Mouse (Mus musculus): Measurements from ENCODE around the gene Olfr1348. TPM values are rescaled to one million over a fixed set of nuclear protein-coding genes. Genes with fewer than 3 reads are reported as not detected.
"Not testable (repeated sequence)": the region's sequence is repeated elsewhere in the genome, so short reads cannot be mapped to it uniquely, and the experiment has no call there.

Olfr1348 gene
- polyA plus RNA-seq (2015; fragmentation: Nextera tagmentation; extraction: Ambion mirVana): not detected in 2 replicates

DNA sequence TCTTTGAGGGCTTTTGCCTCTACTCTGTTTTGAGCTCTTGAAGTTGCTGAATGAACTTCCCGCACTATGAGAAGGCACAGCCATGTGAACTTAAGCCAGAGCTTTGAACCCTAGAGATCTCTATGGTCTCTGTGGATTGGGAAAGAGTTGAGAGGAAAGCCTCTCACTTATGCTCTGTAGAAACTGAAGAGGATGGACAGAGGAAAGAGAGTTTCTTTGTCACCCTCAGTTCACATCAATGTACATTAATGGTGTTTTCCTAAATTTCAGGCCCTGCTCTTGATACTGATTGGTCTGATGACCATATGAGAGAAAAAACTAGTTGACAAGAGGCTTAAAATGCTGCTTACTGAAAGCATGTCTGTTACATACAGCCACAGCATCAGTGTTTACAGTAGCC, at the start of gene Olfr1348:
Olfr1348 (minus strand) TSS at position 101 of the 400 bp plus-strand sequence.
- Histone ChIP-seq H3K9me3 (replicated peaks; ENCODE audit: control insufficient read depth, low read length, poor library complexity, severe bottlenecking) (no peaks in the 10 kb centered on the region), H3K4me1 (ENCODE audit: control insufficient read depth, insufficient read depth, low read length) (no peaks in the 10 kb centered on the region), H3K4me2 (ENCODE audit: low read length) (no peak within 1 kb of the TSS), H3K36me3 (ENCODE audit: control insufficient read depth, insufficient read depth, low read length) (no peaks in the 10 kb centered on the region), H3K9ac (ENCODE audit: low read depth, low read length) (no peak within 1 kb of the TSS), H3K27ac (ENCODE audit: low read length) (no peak within 1 kb of the TSS), H3K27me3 (ENCODE audit: control insufficient read depth, insufficient read depth, low read depth, low read length) (no peaks in the 10 kb centered on the region), H3K4me3 (ENCODE audit: low read depth, low read length) (no peak within 1 kb of the TSS)
- ATAC-seq: no peak
- 93% methylated on average over 1 of the region's 1 CpGs for WGBS

DNA sequence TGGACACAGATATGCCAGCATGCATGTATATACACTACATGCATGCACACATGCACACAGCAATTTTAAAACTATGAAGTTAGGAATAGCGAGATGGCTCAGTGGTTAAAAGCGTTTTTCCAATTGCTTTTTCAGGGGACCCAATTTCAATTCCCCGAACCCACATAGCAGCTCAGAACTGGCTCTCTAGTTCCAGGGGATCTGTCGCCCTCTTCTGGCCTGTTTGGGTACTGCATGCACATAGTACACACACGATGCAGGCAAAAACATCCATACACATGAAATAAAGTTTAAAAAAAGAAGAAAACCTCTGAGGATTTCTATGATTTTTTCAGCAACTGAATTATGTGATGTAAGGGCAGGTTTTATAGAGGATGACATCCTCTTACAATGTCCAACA, 17.6 kb upstream of the Olfr1348 start:
- no peaks in the 10 kb centered on the region for H3K27me3 ChIP-seq (ENCODE audit: control insufficient read depth, insufficient read depth, low read depth, low read length)
- ATAC-seq: no peak
- WGBS: 60% methylated on average over 5 of the region's 5 CpGs
- no peaks in the 10 kb centered on the region for H3K36me3 ChIP-seq (ENCODE audit: control insufficient read depth, insufficient read depth, low read length)
- no peaks in the 10 kb centered on the region for H3K4me1 ChIP-seq (ENCODE audit: control insufficient read depth, insufficient read depth, low read length)
- H3K4me3 ChIP-seq (ENCODE audit: low read depth, low read length): no peak overlapping the region
- H3K27ac ChIP-seq (ENCODE audit: low read length): no peak overlapping the region
- 0 out of 2 replicates have a peak, but pooled peaks cover under 1% of the 10 kb centered on the region for H3K9me3 ChIP-seq (replicated peaks; ENCODE audit: control insufficient read depth, low read length, poor library complexity, severe bottlenecking)
- no peak overlapping the region for H3K4me2 ChIP-seq (ENCODE audit: low read length)
- no peak overlapping the region for H3K9ac ChIP-seq (ENCODE audit: low read depth, low read length)

DNA sequence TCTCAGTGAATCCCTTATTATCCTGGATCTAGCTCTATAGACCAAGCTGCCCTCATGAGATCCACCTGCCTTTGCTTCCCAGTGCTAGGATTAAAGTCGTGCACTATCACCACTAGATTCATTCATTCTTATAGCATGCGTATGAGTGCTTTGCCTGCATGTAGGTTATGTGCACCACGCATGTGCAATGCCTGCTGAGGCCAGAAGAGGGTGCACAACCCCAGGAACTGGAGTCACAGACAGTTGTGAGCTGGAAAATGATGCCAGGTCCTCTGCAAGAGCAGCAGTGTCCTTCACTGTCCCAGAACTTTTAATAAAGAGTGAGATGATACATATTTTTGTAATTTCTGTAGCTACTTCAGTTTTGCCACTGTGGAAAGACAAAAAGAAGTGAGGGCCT, 16.5 kb upstream of the Olfr1348 start:
- Histone ChIP-seq H3K27me3 (ENCODE audit: control insufficient read depth, insufficient read depth, low read depth, low read length) (no peaks in the 10 kb centered on the region), H3K27ac (ENCODE audit: low read length) (no peak overlapping the region), H3K4me1 (ENCODE audit: control insufficient read depth, insufficient read depth, low read length) (no peaks in the 10 kb centered on the region), H3K4me3 (ENCODE audit: low read depth, low read length) (no peak overlapping the region), H3K9ac (ENCODE audit: low read depth, low read length) (no peak overlapping the region), H3K4me2 (ENCODE audit: low read length) (no peak overlapping the region), H3K9me3 (replicated peaks; ENCODE audit: control insufficient read depth, low read length, poor library complexity, severe bottlenecking) (0 out of 2 replicates have a peak, but pooled peaks cover 2% of the 10 kb centered on the region), H3K36me3 (ENCODE audit: control insufficient read depth, insufficient read depth, low read length) (no peaks in the 10 kb centered on the region)
- no peak for ATAC-seq
- 53% methylated on average over 3 of the region's 3 CpGs for WGBS

DNA sequence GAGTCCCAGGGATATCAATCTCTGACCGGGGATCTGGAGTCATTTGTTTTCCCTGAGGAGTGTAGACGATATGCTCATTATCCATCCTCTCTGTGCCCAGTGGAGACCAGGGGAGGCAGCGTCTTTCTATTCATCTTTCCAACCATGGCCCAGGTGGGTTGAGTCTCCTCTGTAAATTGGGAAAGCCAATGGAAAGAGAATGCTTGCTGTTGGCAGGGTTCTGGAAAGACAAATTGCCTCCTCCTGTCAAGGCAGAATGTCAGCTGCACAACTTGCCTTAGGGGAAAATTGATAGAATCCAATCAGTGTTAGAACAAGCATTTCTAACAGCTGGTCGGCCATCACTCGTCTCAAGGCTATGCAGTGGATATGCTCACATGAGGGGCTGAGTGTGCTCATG, 14.3 kb upstream of the Olfr1348 start, which contains the start of gene Olfr1349:
Olfr1349 (minus strand) TSS at position 101 of the 400 bp plus-strand sequence.
- 83% methylated on average over 5 of the region's 5 CpGs for WGBS
- ATAC-seq: no peak
- no peaks in the 10 kb centered on the region for H3K36me3 ChIP-seq (ENCODE audit: control insufficient read depth, insufficient read depth, low read length)
- H3K4me3 ChIP-seq (ENCODE audit: low read depth, low read length): no peak within 1 kb of the TSS
- no peak within 1 kb of the TSS for H3K9ac ChIP-seq (ENCODE audit: low read depth, low read length)
- H3K4me2 ChIP-seq (ENCODE audit: low read length): no peak within 1 kb of the TSS
- no peaks in the 10 kb centered on the region for H3K4me1 ChIP-seq (ENCODE audit: control insufficient read depth, insufficient read depth, low read length)
- H3K27ac ChIP-seq (ENCODE audit: low read length): no peak within 1 kb of the TSS
- 0 out of 2 replicates have a peak, but pooled peaks cover 2% of the 10 kb centered on the region for H3K9me3 ChIP-seq (replicated peaks; ENCODE audit: control insufficient read depth, low read length, poor library complexity, severe bottlenecking)
- no peaks in the 10 kb centered on the region for H3K27me3 ChIP-seq (ENCODE audit: control insufficient read depth, insufficient read depth, low read depth, low read length)

DNA sequence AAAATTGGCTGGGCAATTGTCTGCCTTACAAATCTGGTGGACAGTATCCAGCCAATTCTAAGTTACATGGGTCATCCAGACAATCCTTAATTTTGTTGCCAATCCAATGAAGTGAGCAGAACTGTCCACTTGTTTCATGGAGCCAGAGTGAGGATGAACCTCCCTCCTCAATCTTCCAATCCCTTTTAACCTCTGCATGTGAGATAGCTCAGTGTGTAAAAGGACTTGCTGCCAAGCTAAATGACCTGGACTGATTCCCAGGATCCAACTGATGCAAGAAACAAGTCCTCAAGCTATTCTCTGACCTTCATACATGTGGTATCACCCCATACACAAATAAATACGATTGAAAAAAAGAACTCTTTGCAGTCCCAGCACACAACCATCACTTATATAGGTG, 13.1 kb upstream of the Olfr1348 start:
- WGBS: 19% methylated on average over 1 of the region's 1 CpGs
- H3K27me3 ChIP-seq (ENCODE audit: control insufficient read depth, insufficient read depth, low read depth, low read length): no peaks in the 10 kb centered on the region
- no peak overlapping the region for H3K4me3 ChIP-seq (ENCODE audit: low read depth, low read length)
- no peak overlapping the region for H3K9ac ChIP-seq (ENCODE audit: low read depth, low read length)
- H3K27ac ChIP-seq (ENCODE audit: low read length): no peak overlapping the region
- no peaks in the 10 kb centered on the region for H3K4me1 ChIP-seq (ENCODE audit: control insufficient read depth, insufficient read depth, low read length)
- H3K36me3 ChIP-seq (ENCODE audit: control insufficient read depth, insufficient read depth, low read length): no peaks in the 10 kb centered on the region
- H3K9me3 ChIP-seq (replicated peaks; ENCODE audit: control insufficient read depth, low read length, poor library complexity, severe bottlenecking): peaks cover 6% of the 10 kb centered on the region
- no peak for ATAC-seq
- H3K4me2 ChIP-seq (ENCODE audit: low read length): no peak overlapping the region

DNA sequence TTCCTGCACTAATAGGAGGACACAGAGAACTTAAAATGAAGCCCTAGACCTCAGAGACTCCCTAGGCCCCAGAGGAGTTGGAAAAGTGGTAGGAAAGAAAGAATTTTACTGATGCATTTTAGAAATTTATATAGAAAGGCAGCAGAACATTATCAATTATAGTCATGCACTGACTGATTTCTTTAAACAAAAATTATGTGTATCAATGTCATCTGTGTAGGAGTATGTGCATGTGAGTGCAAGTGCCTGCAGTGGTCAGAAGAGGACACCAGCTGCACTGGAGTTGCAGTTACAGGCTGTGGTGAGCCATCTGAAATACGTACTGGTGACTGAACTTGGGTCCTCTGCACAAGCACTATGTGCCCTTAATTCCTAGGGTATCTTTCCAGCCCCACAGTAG, 8.9 kb downstream of the Olfr1348 start, which contains the start of gene Olfr1347:
Olfr1347 (minus strand) TSS at position 101 of the 400 bp plus-strand sequence.
- H3K4me3 ChIP-seq (ENCODE audit: low read depth, low read length): no peak within 1 kb of the TSS
- ATAC-seq: no peak
- no peaks in the 10 kb centered on the region for H3K27me3 ChIP-seq (ENCODE audit: control insufficient read depth, insufficient read depth, low read depth, low read length)
- H3K9ac ChIP-seq (ENCODE audit: low read depth, low read length): no peak within 1 kb of the TSS
- no peaks in the 10 kb centered on the region for H3K4me1 ChIP-seq (ENCODE audit: control insufficient read depth, insufficient read depth, low read length)
- 48% methylated on average over 1 of the region's 1 CpGs for WGBS
- H3K4me2 ChIP-seq (ENCODE audit: low read length): no peak within 1 kb of the TSS
- peaks cover 2% of the 10 kb centered on the region; the same call in 1 of the 2 replicates for H3K9me3 ChIP-seq (replicated peaks; ENCODE audit: control insufficient read depth, low read length, poor library complexity, severe bottlenecking)
- H3K36me3 ChIP-seq (ENCODE audit: control insufficient read depth, insufficient read depth, low read length): no peaks in the 10 kb centered on the region
- no peak within 1 kb of the TSS for H3K27ac ChIP-seq (ENCODE audit: low read length)

DNA sequence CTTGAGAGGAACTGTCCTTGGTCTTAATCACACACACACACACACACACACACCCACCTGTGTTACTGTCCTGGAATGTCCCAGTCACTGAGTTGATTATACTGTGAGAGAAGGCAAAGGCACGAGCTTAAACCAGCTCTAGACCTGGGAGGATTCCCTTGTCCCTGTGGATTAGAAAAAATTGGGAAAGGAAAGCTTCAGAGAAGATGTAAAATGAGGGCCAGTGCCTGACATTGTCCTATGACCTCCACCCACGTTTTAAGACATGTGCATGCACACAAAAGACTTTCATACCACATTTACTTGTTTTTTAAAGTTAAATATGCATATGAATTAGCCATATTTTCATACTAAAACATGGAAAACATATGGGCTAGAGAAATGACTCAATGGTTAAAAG, 21.7 kb downstream of the Olfr1348 start, which contains the start of gene Olfr5:
Olfr5 (minus strand) TSS at position 101 of the 400 bp plus-strand sequence.
- ATAC-seq: no peak
- Histone ChIP-seq H3K36me3 (ENCODE audit: control insufficient read depth, insufficient read depth, low read length) (no peaks in the 10 kb centered on the region), H3K9ac (ENCODE audit: low read depth, low read length) (no peak within 1 kb of the TSS), H3K4me2 (ENCODE audit: low read length) (no peak within 1 kb of the TSS), H3K4me3 (ENCODE audit: low read depth, low read length) (no peak within 1 kb of the TSS), H3K9me3 (replicated peaks; ENCODE audit: control insufficient read depth, low read length, poor library complexity, severe bottlenecking) (no peaks in the 10 kb centered on the region), H3K27ac (ENCODE audit: low read length) (no peak within 1 kb of the TSS), H3K4me1 (ENCODE audit: control insufficient read depth, insufficient read depth, low read length) (no peaks in the 10 kb centered on the region), H3K27me3 (ENCODE audit: control insufficient read depth, insufficient read depth, low read depth, low read length) (no peaks in the 10 kb centered on the region)
- 32% methylated on average over 2 of the region's 2 CpGs for WGBS

DNA sequence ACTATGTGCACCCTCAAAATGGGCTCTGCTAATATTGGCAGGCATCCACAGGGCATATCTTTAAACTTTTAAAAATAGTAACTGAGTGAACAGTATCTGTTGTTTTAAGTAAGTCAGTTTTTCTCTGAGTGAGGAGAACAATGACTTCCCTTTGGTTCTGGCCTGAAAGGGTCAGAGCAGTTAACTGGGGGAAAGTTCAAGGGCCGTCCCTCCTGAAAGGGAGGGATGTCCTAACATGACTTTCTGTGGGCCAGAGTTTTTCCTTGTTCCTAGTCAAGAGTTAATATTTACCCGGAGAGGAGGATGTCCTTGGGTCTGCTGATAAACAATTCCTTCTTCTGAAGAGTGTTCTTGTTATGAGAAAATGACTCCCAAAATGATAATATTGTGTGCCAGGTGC, 30.9 kb downstream of the Olfr1348 start:
- whole genome bisulfite sequencing: 83% methylated on average over 2 of the region's 2 CpGs
- not testable (repeated sequence) for H3K36me3 ChIP-seq (ENCODE audit: control insufficient read depth, insufficient read depth, low read length); H3K9ac ChIP-seq (ENCODE audit: low read depth, low read length); H3K9me3 ChIP-seq (replicated peaks; ENCODE audit: control insufficient read depth, low read length, poor library complexity, severe bottlenecking); H3K4me2 ChIP-seq (ENCODE audit: low read length); H3K27me3 ChIP-seq (ENCODE audit: control insufficient read depth, insufficient read depth, low read depth, low read length); H3K4me1 ChIP-seq (ENCODE audit: control insufficient read depth, insufficient read depth, low read length); H3K4me3 ChIP-seq (ENCODE audit: low read depth, low read length); ATAC-seq; H3K27ac ChIP-seq (ENCODE audit: low read length)

DNA sequence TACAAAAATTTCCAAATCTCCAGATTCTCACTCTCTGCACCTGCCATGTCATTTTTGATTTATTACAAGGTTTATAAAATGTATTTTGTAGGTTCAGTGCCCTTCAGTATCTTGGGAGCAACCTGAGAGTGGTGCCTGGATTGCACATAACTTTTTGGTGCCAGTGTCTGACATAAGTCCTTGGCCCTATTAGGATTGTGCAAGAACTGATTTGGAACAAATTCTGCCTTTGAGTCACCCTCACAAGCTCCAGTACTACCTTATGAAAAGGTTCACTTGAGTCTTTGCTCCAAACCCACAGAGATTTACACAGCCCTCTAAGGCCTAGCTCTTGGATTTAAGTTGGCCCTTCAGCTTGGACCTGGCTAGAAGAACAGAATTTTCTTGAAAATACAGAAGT, 41.6 kb downstream of the Olfr1348 start, which contains the start of gene Olfr1346:
Olfr1346 (plus strand) TSS at position 151 of the 400 bp plus-strand sequence.
- no peak within 1 kb of the TSS for H3K4me3 ChIP-seq (ENCODE audit: low read depth, low read length)
- H3K4me2 ChIP-seq (ENCODE audit: low read length): no peak within 1 kb of the TSS
- no peaks in the 10 kb centered on the region for H3K36me3 ChIP-seq (ENCODE audit: control insufficient read depth, insufficient read depth, low read length)
- no peak within 1 kb of the TSS for H3K27ac ChIP-seq (ENCODE audit: low read length)
- H3K4me1 ChIP-seq (ENCODE audit: control insufficient read depth, insufficient read depth, low read length): no peaks in the 10 kb centered on the region
- no peaks in the 10 kb centered on the region for H3K9me3 ChIP-seq (replicated peaks; ENCODE audit: control insufficient read depth, low read length, poor library complexity, severe bottlenecking)
- ATAC-seq: no peak
- H3K27me3 ChIP-seq (ENCODE audit: control insufficient read depth, insufficient read depth, low read depth, low read length): no peaks in the 10 kb centered on the region
- H3K9ac ChIP-seq (ENCODE audit: low read depth, low read length): no peak within 1 kb of the TSS
